Mouse (Mus musculus) liver, embryonic 16.5 days (tissue): ENCODE results near the gene Ier5l. TPM values are rescaled to one million over a fixed set of nuclear protein-coding genes. Genes with fewer than 3 reads are reported as not detected.

Source experiments
- ATAC-seq: fragments of 200-750 bp; cut with Nextera tagmentation; 2 replicates; pipeline ENCODE4 v1.8.0; 2017; ENCODE audit warnings: low read depth, mild to moderate bottlenecking, moderate number of reproducible peaks, moderate library complexity
- H3K27ac ChIP-seq: fragments of 300-500 bp; sonication (generic); 2 replicates; pipeline ENCODE4 v1.5.1; 2014; ENCODE audit warnings: mild to moderate bottlenecking, low read length
- H3K27me3 ChIP-seq: fragments of 300-500 bp; sonication (generic); 2 replicates; pipeline ENCODE4 v1.6.1; 2014; ENCODE audit warnings: low read depth, low read length, mixed read lengths; ENCODE audit not compliant: control insufficient read depth, insufficient read depth
- H3K36me3 ChIP-seq: fragments of 300-500 bp; sonication (generic); 2 replicates; pipeline ENCODE4 v1.6.1; 2014; ENCODE audit warnings: mild to moderate bottlenecking; ENCODE audit not compliant: control insufficient read depth, insufficient read depth
- H3K4me1 ChIP-seq: fragments of 300-500 bp; sonication (generic); 2 replicates; pipeline ENCODE4 v1.6.1; 2014; ENCODE audit warnings: low read depth, low read length, mixed read lengths; ENCODE audit not compliant: control insufficient read depth
- H3K4me2 ChIP-seq: fragments of 300-500 bp; sonication (generic); 2 replicates; pipeline ENCODE4 v1.6.1; 2014; ENCODE audit warnings: low read depth, low read length, mixed read lengths
- H3K4me3 ChIP-seq: fragments of 300-500 bp; sonication (generic); 2 replicates; pipeline ENCODE4 v1.5.1; 2014; ENCODE audit warnings: low read depth, mild to moderate bottlenecking, low read length
- H3K9ac ChIP-seq: fragments of 300-500 bp; sonication (generic); 2 replicates; pipeline ENCODE4 v1.6.1; 2014; ENCODE audit warnings: low read depth, low read length
- H3K9me3 ChIP-seq: fragments of 300-500 bp; sonication (generic); replicated peaks from 2 replicates; pipeline ENCODE4 v1.6.1; 2016; ENCODE audit warnings: low read length; ENCODE audit not compliant: control insufficient read depth
- WGBS: fragments of 180-500 bp; shearing (Covaris S2); extraction: QIAGEN DNeasy Blood & Tissue Kit; methylation state at CpG from one replicate; pipeline ENCODE4 v1.1.7; 2014; ENCODE audit not compliant: insufficient replicate concordance; 5-methylcytosine and 5-hydroxymethylcytosine counted together
- polyA plus RNA-seq: library from polyadenylated mRNA; unstranded; fragments of >200 nt; fragmentation: Nextera tagmentation; extraction: Ambion mirVana; gene quantifications from 2 replicates; pipeline ENCODE4 v1.2.1, GENCODE M21; 2015

The Ier5l gene
- polyA plus RNA-seq, 1 experiment from 2014 or later = 0.07 TPM

GRCm38 (mm10) chr2:30440701-30441517 is 33.1 kb downstream of the Ier5l start:
- Histone ChIP-seq H3K36me3 (peaks cover 52% of the 10 kb centered on the region), H3K9me3 (no peaks in the 10 kb centered on the region), H3K4me2 (peak overlapping the region; percentile 40), H3K27ac (peak overlapping the region; percentile 86), H3K4me1 (peaks cover 29% of the 10 kb centered on the region), H3K27me3 (no peaks in the 10 kb centered on the region), H3K4me3 (no peak overlapping the region), H3K9ac (no peak overlapping the region)
- WGBS = 24% methylated on average over 12 of the region's 12 CpGs
- ATAC-seq = peak; percentile 35

GRCm38 (mm10) chr2:30440211-30440700 is 33.8 kb downstream of the Ier5l start:
- Histone ChIP-seq H3K9me3 (no peaks in the 10 kb centered on the region), H3K4me3 (no peak overlapping the region), H3K36me3 (peaks cover 46% of the 10 kb centered on the region), H3K4me2 (no peak overlapping the region), H3K9ac (no peak overlapping the region), H3K27me3 (no peaks in the 10 kb centered on the region), H3K27ac (peak overlapping the region; percentile 86), H3K4me1 (peaks cover 28% of the 10 kb centered on the region)
- ATAC-seq = no peak
- 70% methylated on average over 3 of the region's 3 CpGs for WGBS

- Histone ChIP-seq H3K4me3 (no peak overlapping the region), H3K27ac (peak overlapping the region; percentile 25; the same call in 1 of the 2 replicates), H3K4me1 (peaks cover 28% of the 10 kb centered on the region), H3K9me3 (no peaks in the 10 kb centered on the region), H3K9ac (no peak overlapping the region), H3K27me3 (no peaks in the 10 kb centered on the region), H3K4me2 (no peak overlapping the region), H3K36me3 (peaks cover 41% of the 10 kb centered on the region)
- ATAC-seq = no peak
- 91% methylated on average over 6 of the region's 6 CpGs for WGBS
Measured at GRCm38 (mm10) chr2:30439631-30440030, 34.4 kb downstream of the Ier5l start.

GRCm38 (mm10) chr2:30437791-30438190 is 36.2 kb downstream of the Ier5l start:
- no peak overlapping the region for H3K9ac ChIP-seq
- H3K4me2 ChIP-seq = no peak overlapping the region
- 89% methylated on average over 4 of the region's 4 CpGs for WGBS
- H3K4me1 ChIP-seq = peaks cover 35% of the 10 kb centered on the region
- H3K27ac ChIP-seq = no peak overlapping the region
- H3K27me3 ChIP-seq = no peaks in the 10 kb centered on the region
- no peak for ATAC-seq
- H3K36me3 ChIP-seq = peaks cover 44% of the 10 kb centered on the region
- no peaks in the 10 kb centered on the region for H3K9me3 ChIP-seq
- no peak overlapping the region for H3K4me3 ChIP-seq

GRCm38 (mm10) chr2:30436809-30437208 is 37.2 kb downstream of the Ier5l start:
- no peak overlapping the region for H3K4me2 ChIP-seq
- no peak for ATAC-seq
- H3K9me3 ChIP-seq = no peaks in the 10 kb centered on the region
- H3K27ac ChIP-seq = no peak overlapping the region
- H3K4me1 ChIP-seq = peaks cover 28% of the 10 kb centered on the region
- H3K36me3 ChIP-seq = peaks cover 54% of the 10 kb centered on the region
- H3K4me3 ChIP-seq = no peak overlapping the region
- 81% methylated on average over 4 of the region's 4 CpGs for WGBS
- no peaks in the 10 kb centered on the region for H3K27me3 ChIP-seq
- no peak overlapping the region for H3K9ac ChIP-seq

- 74% methylated on average over 5 of the region's 5 CpGs for WGBS
- no peak overlapping the region for H3K4me3 ChIP-seq
- peaks cover 24% of the 10 kb centered on the region for H3K4me1 ChIP-seq
- no peak overlapping the region for H3K9ac ChIP-seq
- H3K36me3 ChIP-seq = peaks cover 60% of the 10 kb centered on the region
- no peak overlapping the region for H3K27ac ChIP-seq
- no peak for ATAC-seq
- H3K9me3 ChIP-seq = no peaks in the 10 kb centered on the region
- no peak overlapping the region for H3K4me2 ChIP-seq
- no peaks in the 10 kb centered on the region for H3K27me3 ChIP-seq
Measured at GRCm38 (mm10) chr2:30436156-30436545, 37.9 kb downstream of the Ier5l start.

GRCm38 (mm10) chr2:30435326-30436155 is 38.5 kb downstream of the Ier5l start:
- Histone ChIP-seq H3K9me3 (no peaks in the 10 kb centered on the region), H3K4me3 (no peak overlapping the region), H3K4me2 (no peak overlapping the region), H3K27me3 (no peaks in the 10 kb centered on the region), H3K27ac (peak overlapping the region; percentile 13; the same call in 1 of the 2 replicates), H3K4me1 (peaks cover 17% of the 10 kb centered on the region), H3K36me3 (peaks cover 62% of the 10 kb centered on the region), H3K9ac (no peak overlapping the region)
- peak; percentile 74 for ATAC-seq
- whole genome bisulfite sequencing = 22% methylated on average over 5 of the region's 5 CpGs

- Histone ChIP-seq H3K27me3 (no peaks in the 10 kb centered on the region), H3K4me2 (no peak overlapping the region), H3K4me3 (no peak overlapping the region), H3K9me3 (no peaks in the 10 kb centered on the region), H3K9ac (no peak overlapping the region), H3K36me3 (peaks cover 74% of the 10 kb centered on the region), H3K4me1 (peaks cover 2% of the 10 kb centered on the region; the same call in 1 of the 2 replicates), H3K27ac (no peak overlapping the region)
- no peak for ATAC-seq
Measured at GRCm38 (mm10) chr2:30429156-30429555, 44.9 kb downstream of the Ier5l start.
